Mouse (Mus musculus): Measurements from ENCODE around the gene Cggbp1.
"Not testable (repeated sequence)": the region's sequence is repeated elsewhere in the genome, so short reads cannot be mapped to it uniquely, and the experiment has no call there.

Gene Cggbp1

DNA sequence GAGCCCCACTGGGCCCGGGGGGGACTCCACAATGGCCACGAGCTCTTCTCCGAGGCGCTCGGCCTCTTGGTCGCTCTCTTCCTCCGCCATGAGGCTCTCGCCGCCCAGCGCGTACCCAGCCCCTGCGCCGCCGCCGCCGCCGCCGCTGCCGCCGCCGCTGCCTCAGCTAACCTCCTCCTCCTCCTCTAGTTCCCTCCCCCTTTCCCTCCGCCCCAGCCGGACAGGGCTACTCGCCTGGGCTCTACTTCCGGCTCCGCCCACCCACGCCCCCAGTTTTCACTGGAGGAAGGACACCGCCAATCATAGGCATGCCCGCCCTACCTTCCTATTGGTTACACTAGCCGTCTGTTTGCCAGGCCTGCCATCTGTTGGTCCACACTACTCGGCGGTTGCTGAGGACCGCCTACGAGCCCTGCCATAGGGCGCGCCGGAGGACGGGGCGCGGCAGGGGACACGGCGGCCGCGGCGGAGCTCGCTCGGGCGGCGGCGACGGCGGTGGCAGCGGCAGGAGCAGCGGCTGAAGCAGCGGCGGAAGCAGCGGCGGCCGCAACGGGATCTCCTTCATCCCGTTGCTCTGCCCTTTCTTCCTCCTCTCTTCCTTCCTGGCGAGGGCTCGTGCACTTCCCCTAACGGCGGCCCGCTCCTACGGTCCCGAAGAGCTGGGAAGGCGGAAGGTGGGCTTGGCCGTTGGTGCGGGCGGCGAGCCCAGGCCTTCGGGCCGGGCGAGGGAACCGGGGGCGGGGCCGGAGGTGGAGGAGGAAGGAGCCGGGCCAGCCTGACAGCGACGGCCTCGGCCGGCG, at the start of gene Cggbp1, which contains the start of gene Zfp654:
Gene Cggbp1, plus strand, starts transcription at position 434 of the 800 bp plus-strand sequence.
Gene Zfp654, minus strand, starts transcription at position 90 of the 800 bp plus-strand sequence.
- peak; percentile 99 for DNase-seq (ENCODE audit: low read depth)

DNA sequence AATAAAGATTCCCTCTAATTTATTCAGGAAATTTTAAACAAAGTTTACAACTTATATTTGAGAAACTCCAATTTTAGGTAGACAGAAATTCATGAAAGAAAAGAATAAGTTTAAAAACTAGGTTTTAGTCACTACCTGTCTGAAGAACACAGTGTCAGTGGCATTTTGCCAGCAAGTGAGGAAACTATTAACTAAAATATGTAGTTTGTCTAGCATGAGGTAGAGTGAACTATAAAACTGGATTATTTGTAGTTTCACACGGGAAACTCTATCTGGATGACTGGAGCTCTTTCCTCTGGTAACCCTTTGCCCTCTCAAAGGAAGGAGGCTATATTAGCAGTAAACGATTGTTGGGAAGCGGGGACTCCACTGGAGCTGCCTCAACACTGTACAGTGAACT, 48.8 kb upstream of the Cggbp1 start:
- DNase-seq (ENCODE audit: low read depth) = no peak

GRCm38 (mm10) chr16:64817094-64817765, 34.6 kb upstream of the Cggbp1 start:
- DNase-seq (ENCODE audit: low read depth) = no peak

GRCm38 (mm10) chr16:64823890-64824289, 27.9 kb upstream of the Cggbp1 start:
- DNase-seq (ENCODE audit: low read depth) = peak; percentile 26

DNA sequence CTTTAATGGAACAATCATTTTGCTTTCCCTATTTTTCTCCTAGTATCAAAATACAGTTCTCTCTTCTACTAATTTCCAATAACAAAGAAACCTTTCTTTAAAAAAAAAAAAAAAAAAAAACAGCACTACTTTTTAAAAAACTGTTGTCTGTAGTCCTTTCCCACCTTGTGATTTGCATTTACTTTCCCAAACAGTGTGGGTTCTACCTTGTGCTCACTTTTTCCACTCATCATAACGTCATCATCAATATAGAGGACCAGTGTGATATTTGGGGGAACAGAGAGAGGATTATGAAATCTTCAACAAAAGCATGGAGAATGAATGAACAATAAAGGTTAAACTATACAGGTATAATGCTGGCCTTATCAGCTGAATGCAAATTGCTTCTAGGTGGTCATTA, 27.3 kb upstream of the Cggbp1 start:
- peak; percentile 41 for DNase-seq (ENCODE audit: low read depth)

- DNase-seq (ENCODE audit: low read depth) = no peak
These were observed 21.5 kb upstream of the Cggbp1 start for GRCm38 (mm10) chr16:64830291-64830690.

DNA sequence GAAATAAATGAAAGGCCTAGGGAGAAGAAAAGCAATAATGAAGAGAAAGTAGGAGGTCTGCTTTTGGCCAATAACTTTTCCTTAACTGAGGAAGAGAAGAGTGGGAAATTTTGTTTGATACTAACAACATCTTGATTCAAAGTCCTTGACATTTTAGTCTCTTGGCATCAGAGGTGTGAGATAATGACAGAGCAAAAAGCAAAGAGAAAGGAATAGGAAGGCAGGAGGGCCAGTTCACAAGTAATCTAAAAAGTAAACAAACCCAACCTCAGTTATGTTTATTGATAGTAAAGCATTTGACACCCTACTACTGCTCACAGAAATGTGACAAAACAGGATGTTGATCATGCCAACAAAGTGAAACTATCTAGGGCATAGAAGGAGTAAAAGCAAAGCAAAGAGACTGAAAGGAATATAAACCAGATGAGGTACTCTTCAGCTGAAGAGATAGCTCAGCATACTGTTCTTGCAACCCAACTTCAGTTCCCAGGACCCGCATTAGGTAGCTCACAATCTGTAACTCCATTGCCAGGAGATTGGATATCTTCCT, 15.7 kb upstream of the Cggbp1 start:
- DNase-seq (ENCODE audit: low read depth) = peak; percentile 70

- DNase-seq (ENCODE audit: low read depth) = no peak
These were observed 15.1 kb upstream of the Cggbp1 start for GRCm38 (mm10) chr16:64836709-64837108.

- no peak for DNase-seq (ENCODE audit: low read depth)
These were observed 10.1 kb upstream of the Cggbp1 start for GRCm38 (mm10) chr16:64841481-64842373.

GRCm38 (mm10) chr16:64842374-64842729, 9.4 kb upstream of the Cggbp1 start:
- DNase-seq (ENCODE audit: low read depth) = no peak

DNA sequence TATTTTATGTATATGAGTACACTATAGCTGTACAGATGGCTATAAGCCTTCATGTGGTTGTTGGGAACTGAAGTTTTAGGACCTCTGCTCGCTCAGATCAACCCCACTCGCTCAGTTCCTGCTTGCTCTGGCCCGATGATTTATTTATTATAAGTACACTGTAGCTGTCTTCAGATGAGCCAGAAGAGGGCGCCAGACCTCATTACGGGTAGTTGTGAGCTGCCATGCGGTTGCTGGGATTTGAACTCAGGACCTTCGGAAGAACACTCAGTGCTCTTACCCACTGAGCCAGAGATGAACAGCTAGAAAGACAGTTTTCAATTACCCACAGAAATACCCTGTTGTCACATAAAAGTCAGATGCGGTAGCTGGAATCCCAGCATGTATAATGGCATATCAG, 5.8 kb upstream of the Cggbp1 start:
- DNase-seq (ENCODE audit: low read depth) = peak; percentile 67

DNA sequence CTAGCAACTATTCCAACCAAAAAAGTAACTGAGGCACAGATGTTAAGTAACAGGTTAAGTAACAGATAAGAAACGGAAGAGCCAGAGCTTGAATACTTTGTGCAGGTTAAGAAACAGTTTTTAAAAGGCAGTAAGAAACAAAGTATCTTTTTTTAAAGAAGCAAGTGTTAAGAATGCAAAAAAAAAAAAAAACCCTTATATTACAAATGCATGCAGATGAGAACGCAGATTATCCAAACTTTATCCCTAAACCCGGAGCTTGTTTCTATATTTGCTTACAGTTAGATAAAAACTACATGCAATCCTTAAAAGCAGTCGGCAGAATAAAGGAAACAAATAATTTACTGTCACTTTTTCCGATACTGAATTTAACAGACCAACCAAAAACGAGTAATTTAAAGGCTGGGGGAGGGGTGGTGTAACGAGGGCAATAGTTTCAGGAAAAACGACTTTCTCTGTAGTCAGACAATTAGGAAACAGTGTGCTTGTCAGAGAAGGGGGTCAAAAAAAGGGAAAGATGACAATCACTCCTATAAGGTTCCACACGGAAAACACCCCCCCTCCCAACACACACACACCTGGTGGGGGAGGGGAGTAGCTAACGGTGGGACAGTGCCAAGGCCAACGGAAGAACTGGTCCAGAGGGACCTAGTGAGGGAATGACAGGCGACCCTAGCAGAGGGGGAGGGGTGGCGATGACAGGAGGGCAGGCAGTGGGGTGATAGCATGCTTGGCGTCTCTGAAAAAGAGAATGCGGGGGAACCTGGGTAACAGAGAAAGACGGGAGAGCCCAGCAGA, 1.3 kb upstream of the Cggbp1 start:
- peak; percentile 53 for DNase-seq (ENCODE audit: low read depth)

DNA sequence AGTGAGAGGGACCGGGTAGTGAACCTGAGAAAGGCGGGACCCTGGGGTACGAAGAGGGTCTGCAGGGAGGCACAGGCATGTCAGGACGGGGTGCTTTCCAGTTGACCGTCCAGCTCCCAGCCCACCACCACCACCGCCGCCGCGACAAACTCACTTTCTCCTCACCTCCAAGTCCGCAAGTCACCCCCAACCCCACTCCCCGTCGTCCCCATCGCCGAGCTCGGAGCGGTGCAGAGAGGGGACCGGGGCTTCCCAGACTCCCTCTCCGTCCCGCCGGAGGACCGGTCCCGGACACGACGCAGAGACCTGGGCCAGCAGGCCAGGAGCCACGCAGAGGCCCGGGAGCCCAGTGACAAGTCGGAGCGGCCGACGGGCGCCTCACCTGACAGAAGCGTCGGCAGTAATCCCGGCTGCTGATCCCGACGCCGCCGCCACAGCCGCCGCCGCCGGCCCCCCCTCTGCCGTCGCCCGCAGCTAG, 672 bp upstream of the Cggbp1 start:
- no peak for DNase-seq (ENCODE audit: low read depth)

GRCm38 (mm10) chr16:64852441-64852871, 660 bp downstream of the Cggbp1 start:
- DNase-seq (ENCODE audit: low read depth) = peak; percentile 59

DNA sequence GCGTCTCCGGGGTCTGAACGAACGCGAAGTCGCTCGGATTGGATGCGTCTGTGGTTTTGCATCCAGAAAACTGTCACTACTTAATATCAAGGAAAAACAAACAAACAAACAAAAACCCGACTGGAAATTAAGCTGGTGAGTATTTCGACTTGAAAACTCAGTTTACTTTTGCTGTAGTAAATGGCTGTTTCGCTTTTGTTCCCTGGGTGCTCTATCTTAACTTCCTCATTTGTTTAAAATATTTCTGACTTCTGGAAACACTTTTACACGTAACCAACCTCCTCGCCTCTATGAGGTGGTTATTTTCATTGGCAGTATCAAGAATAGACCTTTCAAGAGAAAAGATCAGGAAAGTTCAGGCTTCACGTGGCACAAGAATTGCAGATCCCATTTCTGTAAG, 1.1 kb downstream of the Cggbp1 start:
- peak; percentile 31 for DNase-seq (ENCODE audit: low read depth)

DNA sequence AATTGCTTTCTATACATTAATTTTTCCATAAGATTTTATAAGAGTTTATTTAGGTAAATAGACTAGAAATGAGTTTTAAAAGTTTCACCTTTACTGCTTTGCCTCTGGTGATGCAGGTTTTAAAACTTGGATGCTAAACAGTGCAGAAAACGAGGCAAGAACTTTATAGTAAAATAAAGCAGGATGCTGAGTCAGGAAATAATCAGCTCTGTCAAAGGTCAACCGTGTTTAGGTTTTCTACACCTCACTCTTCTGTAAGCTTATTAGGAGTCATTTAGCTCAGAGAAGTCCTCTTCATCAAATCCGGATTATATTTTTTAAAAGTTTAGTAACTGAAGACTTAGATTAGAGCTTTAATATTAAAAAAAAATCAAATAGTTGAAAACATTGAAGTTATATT, 5.2 kb downstream of the Cggbp1 start:
- DNase-seq (ENCODE audit: low read depth) = no peak

- not testable (repeated sequence) for DNase-seq (ENCODE audit: low read depth)
These were observed 14.0 kb downstream of the Cggbp1 start for GRCm38 (mm10) chr16:64865841-64866240.

- no peak for DNase-seq (ENCODE audit: low read depth)
These were observed 16.8 kb downstream of the Cggbp1 start for GRCm38 (mm10) chr16:64868613-64869012.

DNA sequence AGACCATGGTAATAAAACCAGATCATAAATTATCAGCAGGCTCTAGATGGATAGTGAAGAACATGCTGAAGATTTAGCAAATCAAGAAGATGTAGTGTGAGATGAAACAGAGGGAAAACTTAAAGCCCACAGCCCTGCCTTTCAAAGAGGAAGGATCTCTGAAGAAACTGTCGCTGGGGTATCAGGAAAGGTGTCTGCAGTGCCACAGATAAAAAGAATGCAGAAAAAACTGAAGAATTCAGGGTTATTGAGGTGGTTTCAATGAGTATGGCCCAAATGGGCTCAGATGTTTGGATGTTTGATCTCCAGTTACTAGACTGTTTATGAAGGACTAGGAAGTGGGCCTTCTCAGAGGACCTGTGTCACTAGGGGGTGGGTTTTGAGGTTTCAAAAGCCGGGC, 17.8 kb downstream of the Cggbp1 start:
- DNase-seq (ENCODE audit: low read depth) = no peak

DNA sequence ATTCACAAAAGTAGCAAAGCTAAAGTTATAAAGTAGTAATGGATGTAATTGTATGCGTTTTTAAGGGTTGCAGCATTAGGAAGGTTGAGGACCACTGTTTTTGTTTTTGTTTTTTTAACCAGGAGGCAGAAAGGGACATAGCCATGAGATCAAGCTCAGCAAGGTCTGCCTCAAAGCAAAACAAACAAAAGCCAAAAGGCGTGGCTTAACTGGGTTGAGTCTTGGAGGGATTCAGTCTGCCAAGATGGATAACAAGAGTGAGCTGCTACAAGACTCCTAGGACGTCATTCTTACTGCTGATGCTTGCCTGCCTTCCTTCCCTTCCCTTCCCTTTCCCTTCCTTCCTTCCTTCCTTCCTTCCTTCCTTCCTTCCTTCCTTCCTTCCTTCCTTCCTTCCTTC, 20.5 kb downstream of the Cggbp1 start:
- DNase-seq (ENCODE audit: low read depth) = peak; percentile 46

DNA sequence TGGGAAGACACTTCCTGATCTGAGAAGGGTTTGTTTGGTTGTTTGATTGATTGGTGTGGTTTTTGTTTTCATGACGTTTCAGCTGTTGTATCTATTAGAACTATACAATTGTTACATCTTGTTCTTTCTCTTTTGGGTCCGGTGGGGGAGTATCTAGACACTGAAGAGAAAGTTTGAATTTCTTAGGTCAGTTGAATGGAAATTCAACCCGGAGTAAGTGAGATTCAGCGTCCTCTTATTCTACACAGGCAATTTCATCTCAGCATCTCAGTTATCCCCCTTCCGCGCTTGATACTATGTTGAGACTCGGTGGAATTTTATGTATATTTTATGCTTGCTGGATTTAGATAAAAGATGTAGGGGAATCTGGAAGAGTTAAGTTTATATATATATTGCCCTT, 21.0 kb downstream of the Cggbp1 start:
- DNase-seq (ENCODE audit: low read depth) = peak; percentile 59

All from naive thymus-derived CD4-positive, alpha-beta T cell, adult 2 months (primary cell).